ENCODE assay signal across 38 mouse cellular contexts in the genomic region with DNA sequence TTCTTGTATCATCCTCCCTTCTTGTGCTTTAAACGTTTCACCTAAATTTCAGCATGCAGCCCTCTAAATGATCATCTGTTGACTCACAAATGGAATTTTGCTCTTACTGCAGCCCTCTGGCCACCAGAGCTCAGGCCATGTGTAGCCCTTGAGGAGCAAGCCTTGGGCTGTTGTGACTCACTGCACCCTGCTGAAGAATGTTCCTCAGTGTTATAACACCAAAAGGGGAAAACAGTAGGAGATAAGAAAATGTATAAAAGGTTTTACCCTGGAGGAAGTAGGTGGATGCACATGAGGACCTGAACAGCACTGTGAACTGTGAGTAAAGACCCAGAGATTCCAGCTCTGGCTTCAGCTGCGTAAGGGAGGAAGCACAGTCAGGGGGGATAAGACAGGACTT. TPM values are rescaled to one million over a fixed set of nuclear protein-coding genes. Genes with fewer than 3 reads are reported as not detected.
"Had no signal": no experiment of that assay in that cellular context is flagged by ENCODE, and none has a peak within 500 bp of the region (broad histone marks: within the 10 kb centered on the region; RNA-seq: fewer than 3 reads in every experiment).

Gene Doxl2 (plus strand): TSS at position 301 of the 400 bp plus-strand sequence.

- DNase-seq: gastrocnemius, adult 2 months; gastrocnemius, postnatal 10 days; gastrocnemius, postnatal 25 days; heart, adult 2 months; heart, postnatal 4 days; kidney, adult 18-20 months; kidney, adult 8-10 months; kidney, postnatal 10 days; kidney, postnatal 4 days; liver; liver, embryonic 13.5 days had no signal

RNA-seq across cellular contexts. Expression of gene Doxl2, which starts in this region (rescaled TPM):
- total RNA-seq: gastrocnemius, adult 2 months; gastrocnemius, postnatal 10 days; gastrocnemius, postnatal 25 days; gastrocnemius, postnatal 4 days; granulocyte monocyte progenitor cell, adult 5-6 weeks; heart, adult 2 months; heart, postnatal 25 days; heart, postnatal 4 days; layer of hippocampus, adult 2 months; layer of hippocampus, postnatal 10 days; layer of hippocampus, postnatal 25 days; left cerebral cortex, adult 2 months; left cerebral cortex, postnatal 14 days; left cerebral cortex, postnatal 36 days had no signal
- polyA plus RNA-seq: heart, adult 2 months; heart, embryonic 11.5 days; heart, embryonic 13.5 days; heart, embryonic 15.5 days; heart, postnatal 0 days; hindbrain, embryonic 10.5 days; hindbrain, embryonic 12.5 days; hindbrain, embryonic 14.5 days; hindbrain, embryonic 16.5 days; inflammation-experienced regulatory T-cells, adult 6 months; intestine, embryonic 15.5 days; intestine, postnatal 0 days; kidney, embryonic 14.5 days; kidney, embryonic 16.5 days; limb, embryonic 10.5 days; limb, embryonic 12.5 days; limb, embryonic 14.5 days; liver, embryonic 11.5 days; liver, embryonic 13.5 days; liver, embryonic 15.5 days had no signal
